Mouse (Mus musculus) urinary bladder, postnatal 0 days (tissue): ENCODE measurements around the gene Gas7. TPM values are rescaled to one million over a fixed set of nuclear protein-coding genes. Genes with fewer than 3 reads are reported as not detected.

ENCODE experiments used
- polyA plus RNA-seq: library from polyadenylated mRNA; unstranded; fragments of >200 nt; fragmentation: Nextera tagmentation; extraction: Ambion mirVana; gene quantifications from 2 replicates; pipeline ENCODE4 v1.2.1, GENCODE M21; 2015

Gene Gas7
- polyA plus RNA-seq, result 17.4 and 18.2 TPM in 2 replicates

DNA sequence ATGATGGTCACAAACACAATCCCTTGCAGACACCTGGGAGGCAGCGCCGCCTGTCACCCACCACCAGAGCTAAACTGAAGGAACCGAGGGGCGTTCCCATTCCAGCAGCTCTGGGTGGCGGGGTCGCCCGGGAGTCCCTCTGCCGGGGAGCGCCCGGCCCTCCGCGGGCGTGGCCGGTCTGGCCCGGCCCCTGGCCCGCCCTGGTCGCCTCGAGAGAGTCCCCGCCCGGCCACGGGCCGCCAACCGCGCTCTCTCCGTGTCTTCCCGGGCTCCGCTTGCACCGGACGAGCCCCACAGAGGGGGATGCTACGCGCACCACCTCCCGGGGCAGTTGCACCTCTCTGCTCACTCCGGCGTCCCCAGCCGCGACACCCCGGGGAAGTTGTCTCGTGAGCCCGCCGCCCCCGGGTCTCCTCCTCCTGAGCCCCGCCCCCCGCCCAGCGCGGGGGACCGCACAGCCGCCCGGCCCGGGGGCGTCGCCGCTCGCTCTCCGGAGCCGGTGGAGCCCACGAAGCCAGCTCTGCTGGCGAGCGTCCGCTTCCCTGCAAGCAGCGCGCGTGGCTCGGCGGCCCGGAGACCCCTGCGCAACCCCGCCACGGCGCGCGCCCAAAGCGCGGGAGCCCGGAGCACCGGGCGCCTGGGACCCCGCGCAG lies at the start of gene Gas7:
Gas7 (plus strand) TSS at position 564 of the 653 bp plus-strand sequence.

DNA sequence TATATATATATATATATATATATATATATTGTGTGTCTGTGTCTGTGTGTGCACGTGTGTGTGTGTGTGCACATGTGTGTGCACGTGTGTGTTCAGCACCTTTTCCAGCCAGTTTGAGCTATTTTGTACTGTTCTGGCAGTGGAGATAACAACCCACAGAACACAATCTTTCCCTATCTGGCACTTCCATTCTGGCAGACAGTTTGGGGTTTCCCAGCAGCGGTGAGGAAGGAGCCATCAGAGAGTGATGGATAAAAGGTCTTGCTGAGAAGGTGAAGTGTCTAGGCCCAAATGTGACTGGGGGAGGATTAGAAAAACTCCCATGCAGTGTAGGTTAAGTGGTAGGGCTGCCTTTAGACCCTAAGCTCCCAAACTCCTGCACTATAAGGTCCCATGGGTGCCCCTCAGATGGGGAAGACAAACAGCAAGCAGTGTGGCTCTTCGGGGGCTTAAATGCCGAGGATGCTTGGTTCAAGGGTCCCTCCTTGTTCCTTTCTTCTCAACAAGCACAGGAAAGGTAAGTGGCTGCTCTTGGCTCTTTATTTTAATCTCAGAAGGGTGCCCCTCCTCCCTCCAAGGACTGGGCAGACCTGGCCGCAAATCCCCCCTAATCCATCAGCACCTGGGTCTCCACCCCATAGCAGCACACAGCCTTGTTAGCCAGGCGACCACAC lies 239.6 kb downstream of the Gas7 start, which contains the start of gene Rcvrn:
Rcvrn (plus strand) TSS at position 624 of the 674 bp plus-strand sequence.

Other genes starting within 250 kb of the Gas7 start
- gene Myh4, start 217.4 kb upstream of the Gas7 start, polyA plus RNA-seq, result 0.06 and 0.07 TPM in 2 replicates
- gene Myh8, start 178.3 kb upstream of the Gas7 start, polyA plus RNA-seq, result 18.2 and 30.1 TPM in 2 replicates
- 0.04 and 0.18 TPM in 2 replicates for gene Myh13, start 133.8 kb upstream of the Gas7 start, polyA plus RNA-seq
- gene Rcvrn, start 239.9 kb downstream of the Gas7 start, polyA plus RNA-seq, result not detected in 2 replicates